9 mouse cellular contexts compared by ENCODE assay signal in the genomic region with DNA sequence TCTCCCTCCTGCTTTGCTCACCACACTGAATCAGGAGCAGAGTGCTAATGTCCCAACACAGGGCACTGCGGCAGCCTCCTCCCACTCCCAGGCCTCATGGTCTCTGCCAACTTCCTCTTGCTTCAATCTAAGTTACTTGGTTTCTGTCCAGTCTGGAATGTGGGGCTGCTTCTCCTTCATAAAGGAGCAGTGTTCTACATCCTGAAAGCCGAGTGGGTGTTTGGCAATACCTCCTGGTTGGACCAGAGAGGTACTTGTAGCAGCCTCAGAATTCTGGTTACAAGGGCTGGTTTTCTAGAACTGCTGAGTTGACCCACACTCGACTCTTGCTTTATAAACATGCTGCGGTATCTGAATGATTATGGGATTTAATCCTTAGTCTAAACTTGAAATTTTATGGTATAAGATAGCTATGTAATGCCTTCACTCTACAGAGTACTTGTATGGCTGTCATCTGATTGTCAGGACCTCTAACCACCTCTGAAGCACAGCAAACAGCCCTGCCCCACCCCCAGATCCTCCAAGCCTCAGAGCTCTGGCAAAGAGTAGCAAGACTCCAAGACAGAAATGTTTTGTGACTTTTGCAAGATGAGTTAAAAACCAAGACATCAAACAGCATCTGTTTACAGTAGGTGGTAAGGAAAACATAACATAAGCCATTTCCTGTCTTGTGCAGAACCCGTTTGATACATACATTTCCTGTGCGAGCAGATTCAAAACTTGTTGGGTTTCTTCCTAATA. TPM values are rescaled to one million over a fixed set of nuclear protein-coding genes. Genes with fewer than 3 reads are reported as not detected.
DNase-seq lines count a peak whose midpoint lies in the region; ATAC-seq lines count a peak whose summit lies in the region.
"Had no signal": no experiment of that assay in that cellular context is flagged by ENCODE, and none has a peak within 500 bp of the region (broad histone marks: within the 10 kb centered on the region; RNA-seq: fewer than 3 reads in every experiment).

No protein-coding gene starts in this region.

- H3K4me3 ChIP-seq in forebrain, embryonic 12.5 days (replicated peaks): no peak overlapping the region
- no peak overlapping the region for H3K4me3 ChIP-seq in liver, embryonic 11.5 days (ENCODE audit: low read depth, low read length)

- no peak overlapping the region for H3K9ac ChIP-seq in forebrain, embryonic 12.5 days
- H3K9ac ChIP-seq in liver, embryonic 11.5 days (ENCODE audit: low read depth, low read length): no peak overlapping the region

- no peak overlapping the region for H3K4me2 ChIP-seq in forebrain, embryonic 12.5 days
- H3K4me2 ChIP-seq in liver, embryonic 11.5 days: no peak overlapping the region

- H3K27me3 ChIP-seq in forebrain, embryonic 12.5 days: no peaks in the 10 kb centered on the region
- no peaks in the 10 kb centered on the region for H3K27me3 ChIP-seq in liver, embryonic 11.5 days (replicated peaks; ENCODE audit: control insufficient read depth, insufficient read depth, low read length)

- ATAC-seq in activated CD4-positive, CD25-positive, alpha-beta regulatory T cell, adult 4 months: peak; percentile 77
- peak; percentile 81 for ATAC-seq in inflammation-experienced regulatory T-cells, adult 6 months
- peak; percentile 71 for ATAC-seq in megakaryocyte progenitor cell, adult 5-6 weeks (replicated peaks; ENCODE audit: poor library complexity)
- no peak for ATAC-seq in forebrain, embryonic 12.5 days (ENCODE audit: low FRiP score)
- no peak for ATAC-seq in liver, embryonic 11.5 days (replicated peaks; ENCODE audit: low FRiP score)

- WGBS in forebrain, embryonic 12.5 days: 90% methylated on average over 6 of the region's 6 CpGs
- 78% methylated on average over 6 of the region's 6 CpGs for WGBS in liver, embryonic 11.5 days

- H3K27ac ChIP-seq in forebrain, embryonic 12.5 days: no peak overlapping the region
- no peak overlapping the region for H3K27ac ChIP-seq in liver, embryonic 11.5 days (ENCODE audit: low read depth, low read length)
- H3K27ac ChIP-seq: macrophage had no signal

- H3K36me3 ChIP-seq in forebrain, embryonic 12.5 days (replicated peaks): no peaks in the 10 kb centered on the region
- H3K36me3 ChIP-seq in liver, embryonic 11.5 days (ENCODE audit: control insufficient read depth, insufficient read depth, low read length): no peaks in the 10 kb centered on the region

- H3K4me1 ChIP-seq in forebrain, embryonic 12.5 days: no peaks in the 10 kb centered on the region
- H3K4me1 ChIP-seq in liver, embryonic 11.5 days (replicated peaks; ENCODE audit: control insufficient read depth, insufficient read depth, low read length): no peaks in the 10 kb centered on the region

- 0 out of 2 replicates have a peak, but pooled peaks cover 4% of the 10 kb centered on the region for H3K9me3 ChIP-seq in forebrain, embryonic 12.5 days
- no peaks in the 10 kb centered on the region for H3K9me3 ChIP-seq in liver, embryonic 11.5 days (ENCODE audit: control insufficient read depth, low read length)

- DNase-seq in layer of hippocampus, adult 11-12 months (ENCODE audit: low spot score): peak; percentile 42
- no peak for DNase-seq in layer of hippocampus, adult 9-10 months (ENCODE audit: low spot score)
- no peak for DNase-seq in cerebellum, adult 11 months
- DNase-seq in liver, embryonic 11.5 days (ENCODE audit: low spot score): no peak

RNA-seq across cellular contexts. Expression of gene Golph3, which starts 36.3 kb away (rescaled TPM):
- polyA plus RNA-seq in activated CD4-positive, CD25-positive, alpha-beta regulatory T cell, adult 4 months (2017; shearing (Covaris generic)): 10 to 100 TPM; 31.8 to 35.4 TPM
- 10 to 100 TPM; 29.6 to 31.6 (median 31.4) TPM for polyA plus RNA-seq in inflammation-experienced regulatory T-cells, adult 6 months (2017; shearing (Covaris generic))
- total RNA-seq in megakaryocyte progenitor cell, adult 5-6 weeks (2015): 110 and 118 TPM in 2 replicates
- total RNA-seq in megakaryocyte progenitor cell, adult 5-6 weeks (2017): 86.6 and 94.4 TPM in 2 replicates
- 85.3 and 88.5 TPM in 2 replicates for polyA plus RNA-seq in forebrain, embryonic 12.5 days (2016; fragmentation: Nextera tagmentation; extraction: Ambion mirVana)
- polyA plus RNA-seq in liver, embryonic 11.5 days (2014; fragmentation: Nextera tagmentation; extraction: Ambion mirVana): 93.0 and 107 TPM in 2 replicates

RNA-seq across cellular contexts. Expression of gene 1810049J17Rik, which starts 36.7 kb away (rescaled TPM):
- not detected for polyA plus RNA-seq in activated CD4-positive, CD25-positive, alpha-beta regulatory T cell, adult 4 months (2017; shearing (Covaris generic))
- polyA plus RNA-seq in inflammation-experienced regulatory T-cells, adult 6 months (2017; shearing (Covaris generic)): not detected
- not detected in 2 replicates for total RNA-seq in megakaryocyte progenitor cell, adult 5-6 weeks (2015)
- total RNA-seq in megakaryocyte progenitor cell, adult 5-6 weeks (2017): 0.58 TPM in 1 of 2 replicates, not detected in the other
- polyA plus RNA-seq in forebrain, embryonic 12.5 days (2016; fragmentation: Nextera tagmentation; extraction: Ambion mirVana): 1.1 TPM in 1 of 2 replicates, not detected in the other
- polyA plus RNA-seq in liver, embryonic 11.5 days (2014; fragmentation: Nextera tagmentation; extraction: Ambion mirVana): 0.58 and 1.3 TPM in 2 replicates

Comparison
In these comparisons a context has a peak if more than half of its experiments do, and no peak if none do; other contexts are left out.
1. ATAC-seq: peak in activated CD4-positive, CD25-positive, alpha-beta regulatory T cell, adult 4 months (single experiment), inflammation-experienced regulatory T-cells, adult 6 months (single experiment) and megakaryocyte progenitor cell, adult 5-6 weeks (single experiment); none in forebrain, embryonic 12.5 days (single experiment) and liver, embryonic 11.5 days (single experiment).